Mouse (Mus musculus) spleen, postnatal 36 days (tissue): ENCODE measurements at regions not wholly inside any gene's neighbourhood (a gene's known extent, or its start where the extent isn't known, plus 50 kb on each side); places are given as distances from the start of the nearest gene placed in this dataset.

ENCODE experiments used
- DNase-seq, 2 experiments: peaks; one replicate each; pipeline ENCODE4 v3.0.0; 2022; ENCODE audit warnings: low spot score in 2 of 2, mixed read lengths in 1 of 2

DNA sequence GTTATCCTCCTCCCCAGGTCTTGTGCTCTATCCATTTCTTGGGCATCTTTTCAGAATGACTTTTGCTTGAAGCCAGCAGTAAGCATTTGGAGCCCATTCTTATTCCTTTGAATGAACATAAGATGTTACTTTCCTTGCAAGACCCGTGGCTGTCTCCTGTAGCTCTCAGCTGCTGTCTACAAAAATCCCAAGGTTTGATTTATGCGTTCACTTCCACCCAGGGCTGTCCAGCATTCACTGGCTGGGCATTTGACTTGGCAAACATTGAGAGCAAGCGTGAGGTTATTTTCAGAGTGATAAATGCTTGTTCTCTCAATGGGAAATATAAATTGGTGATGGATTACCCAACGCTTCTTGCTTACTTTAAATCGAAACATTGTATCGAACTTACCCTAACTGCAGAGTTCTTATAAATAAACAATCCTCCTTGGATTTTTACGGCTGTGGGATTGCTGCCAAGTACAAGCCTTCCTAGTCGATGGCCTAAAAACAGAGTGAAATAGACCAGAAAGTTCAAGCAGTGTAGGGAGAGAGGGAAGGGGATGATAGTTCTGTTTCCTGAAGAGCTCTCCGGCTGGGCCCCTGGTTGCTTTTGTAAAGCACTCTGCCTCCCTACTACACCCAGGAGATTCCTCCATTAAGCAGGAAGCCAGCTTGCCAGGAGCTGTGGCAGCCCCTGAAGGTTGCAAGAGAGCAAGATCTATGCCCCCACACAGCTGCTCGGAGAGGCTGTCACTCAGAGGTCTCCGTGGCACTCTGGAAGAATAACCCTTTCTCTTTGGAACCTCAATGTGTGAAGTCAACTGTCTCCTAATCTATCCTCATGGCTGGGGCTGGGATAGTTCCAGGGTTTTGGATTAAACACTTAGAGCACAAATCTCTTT, 210.1 kb downstream of the Mex3b start:
- DNase-seq = no peak

DNA sequence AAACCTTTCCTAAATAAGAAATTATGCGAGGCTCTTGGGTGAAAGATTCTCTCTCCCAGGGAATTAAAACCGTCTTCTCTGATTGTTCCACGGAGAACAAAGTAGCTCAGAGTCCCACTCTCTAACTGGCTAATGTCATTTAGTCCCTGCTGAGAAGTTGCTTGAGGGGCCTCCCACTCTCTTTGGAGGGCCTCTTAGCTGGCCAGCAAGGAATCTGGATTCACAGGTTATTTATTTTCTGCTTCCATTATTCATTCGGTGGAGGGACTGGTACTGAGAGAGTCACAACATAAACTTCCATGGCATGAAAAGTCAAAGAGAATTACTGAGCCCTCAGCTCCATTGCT, 210.8 kb downstream of the Mex3b start:
- no peak for DNase-seq

DNA sequence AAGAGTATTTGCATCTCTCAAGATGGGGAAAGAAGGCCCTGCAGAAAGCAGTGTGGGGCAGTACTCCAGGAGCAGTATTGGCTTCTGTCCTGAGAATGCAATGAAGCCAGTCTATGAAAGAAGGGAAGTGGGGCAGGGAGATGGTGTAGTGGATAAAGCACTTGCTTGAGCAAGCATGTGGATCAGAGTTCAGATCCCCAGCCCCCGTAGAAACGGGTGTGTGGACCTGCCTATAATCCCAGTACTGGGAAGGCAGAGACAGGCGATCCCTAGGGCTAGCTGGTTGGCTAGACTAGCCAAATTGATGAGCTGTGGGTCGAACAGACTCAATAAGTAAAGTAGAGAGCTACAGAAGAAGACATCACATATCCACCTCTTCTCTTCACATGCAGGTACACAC, 211.6 kb downstream of the Mex3b start:
- no peak for DNase-seq

DNA sequence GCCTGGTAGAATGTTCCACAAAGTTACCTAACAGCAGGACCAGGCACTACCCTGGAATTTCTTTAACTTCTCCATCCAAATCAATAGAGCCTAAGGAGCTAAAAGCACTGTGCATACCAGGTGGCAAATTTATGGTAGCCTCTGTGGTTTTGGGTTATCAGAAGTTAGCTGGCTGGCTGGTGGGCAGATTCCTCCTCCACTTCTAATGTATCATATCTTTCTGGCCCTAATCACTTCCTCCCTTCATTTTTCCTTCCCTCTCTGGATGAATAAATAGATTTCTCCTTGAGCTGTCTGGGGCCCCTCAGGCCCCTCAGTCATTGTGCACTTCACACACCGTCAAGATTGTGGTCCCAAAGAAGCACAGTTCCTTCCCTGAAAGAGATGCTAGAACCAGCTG, 212.7 kb downstream of the Mex3b start:
- DNase-seq = no peak

DNA sequence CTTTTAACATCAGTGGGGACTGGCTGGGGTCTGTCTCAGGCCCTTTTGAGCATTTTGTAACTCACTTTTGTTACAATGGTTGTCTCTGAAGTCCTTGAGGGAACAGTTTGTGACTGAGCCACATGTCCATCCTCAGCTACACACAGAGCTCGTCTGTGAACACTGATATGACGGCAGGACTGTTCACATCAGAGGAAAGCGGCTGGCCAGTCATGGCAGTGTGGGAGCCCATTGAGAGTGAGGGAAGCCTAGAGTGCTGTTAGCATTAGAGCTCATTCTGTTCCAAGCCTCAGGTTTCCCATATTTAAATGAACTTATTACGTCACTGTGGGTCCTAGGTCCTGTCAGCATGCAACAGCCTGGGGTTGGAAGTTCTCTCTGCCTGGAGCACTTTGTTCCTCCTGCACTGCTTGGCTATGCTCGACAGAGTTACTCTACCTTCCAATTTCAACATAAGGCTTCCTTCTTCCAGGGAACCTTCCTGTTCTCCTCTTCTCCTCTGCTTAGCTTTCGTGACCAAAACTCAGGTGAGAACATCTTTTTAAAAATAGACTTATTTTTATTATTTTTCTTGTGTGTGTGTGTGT, 217.5 kb downstream of the Mex3b start:
- no peak for DNase-seq

DNA sequence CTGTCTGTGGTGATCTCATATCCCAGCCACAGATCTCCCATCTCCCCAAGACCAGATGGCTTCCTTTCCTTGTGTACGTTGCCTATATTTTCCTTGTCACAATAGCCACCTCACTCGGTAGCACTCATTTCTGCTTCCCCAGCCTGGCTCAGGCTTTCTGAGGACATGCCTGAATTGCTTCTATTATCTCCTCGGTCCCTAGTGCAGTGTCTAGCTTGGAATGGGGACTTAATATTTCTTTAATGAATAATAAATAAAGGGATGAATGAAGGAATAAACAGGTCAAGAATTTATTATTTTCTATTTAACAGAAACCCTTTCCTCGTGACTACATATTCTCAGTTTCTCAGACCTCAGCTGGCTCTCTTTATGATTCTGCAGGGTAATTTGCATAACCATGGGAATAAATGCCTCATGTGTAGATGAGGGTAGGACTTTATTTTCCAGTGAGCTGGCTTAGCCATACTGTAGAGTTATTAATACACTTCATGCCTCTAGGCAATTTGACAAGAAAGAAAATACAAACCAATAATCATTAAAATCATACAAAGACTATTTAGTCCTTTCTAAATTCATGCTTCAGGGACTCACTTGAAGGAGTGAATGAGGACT, 218.5 kb downstream of the Mex3b start:
- DNase-seq = no peak

DNA sequence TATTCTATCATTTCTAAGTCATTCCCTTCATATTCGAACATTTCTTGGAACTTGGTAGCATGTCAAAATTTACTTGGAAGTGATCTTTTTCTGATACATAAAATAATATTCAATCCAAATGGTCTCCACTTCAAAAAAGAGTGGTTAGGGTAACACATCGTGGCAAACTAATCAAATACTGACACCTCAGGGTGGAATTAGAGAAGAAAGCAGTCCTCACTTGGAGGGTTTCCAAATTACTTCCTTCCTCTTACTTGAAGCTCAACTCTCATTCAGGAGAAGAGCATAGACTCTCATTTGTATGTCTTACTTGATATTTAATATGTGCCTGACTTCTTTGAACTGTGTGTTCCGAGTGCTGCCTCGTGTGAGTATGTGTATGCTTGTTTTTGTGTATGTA, 220.3 kb downstream of the Mex3b start:
- DNase-seq = no peak

DNA sequence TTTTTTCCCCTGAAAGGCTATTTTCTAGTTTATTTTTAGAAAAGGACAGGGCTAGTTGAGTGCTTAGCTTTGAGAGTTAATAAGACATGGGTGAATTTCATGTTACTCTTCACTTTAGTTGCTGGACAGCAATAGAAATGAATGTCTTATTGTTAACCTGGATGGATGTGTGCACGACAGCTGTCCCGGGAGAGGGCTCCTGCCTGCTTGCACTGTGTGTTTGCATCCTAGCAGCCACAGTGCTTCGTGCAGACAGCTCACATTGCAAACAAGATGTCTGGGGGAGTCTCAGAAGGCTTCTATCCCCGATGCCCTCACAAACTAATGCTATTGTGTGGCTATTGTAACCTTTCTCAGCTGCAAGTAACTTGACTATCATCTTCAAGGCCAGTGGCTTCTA, 221.0 kb downstream of the Mex3b start:
- no peak for DNase-seq

DNA sequence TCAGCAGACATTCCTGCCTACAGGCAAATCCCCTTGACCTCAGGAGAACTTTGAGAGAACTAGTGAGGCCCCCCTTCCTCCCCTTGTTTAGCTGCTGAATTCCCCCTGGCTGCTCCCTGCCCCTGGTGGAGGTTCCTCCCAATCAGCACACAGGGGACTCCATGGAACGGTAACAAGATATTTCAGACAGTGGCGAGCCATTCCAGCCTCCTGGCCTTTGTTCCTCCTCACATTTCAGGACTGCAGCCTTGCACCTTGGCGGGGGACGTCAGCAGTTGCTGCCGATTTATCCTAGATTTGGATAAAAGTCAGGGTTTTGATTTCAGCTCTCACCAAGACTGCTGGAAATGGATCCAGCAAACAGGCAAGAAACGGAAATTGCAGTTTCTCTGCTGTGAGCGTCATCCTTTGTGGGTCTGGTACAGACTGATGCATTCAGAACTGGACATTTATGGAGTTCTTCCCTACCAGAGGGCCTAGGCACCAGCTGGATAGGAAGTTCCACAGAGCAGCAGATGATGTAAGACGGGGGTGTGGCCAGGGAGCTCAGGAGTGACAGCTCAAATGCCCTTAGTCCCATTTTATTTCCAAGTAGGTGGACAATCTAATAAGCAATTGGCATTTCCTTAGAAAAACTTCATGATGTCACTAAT, 222.3 kb downstream of the Mex3b start:
- no peak for DNase-seq

DNA sequence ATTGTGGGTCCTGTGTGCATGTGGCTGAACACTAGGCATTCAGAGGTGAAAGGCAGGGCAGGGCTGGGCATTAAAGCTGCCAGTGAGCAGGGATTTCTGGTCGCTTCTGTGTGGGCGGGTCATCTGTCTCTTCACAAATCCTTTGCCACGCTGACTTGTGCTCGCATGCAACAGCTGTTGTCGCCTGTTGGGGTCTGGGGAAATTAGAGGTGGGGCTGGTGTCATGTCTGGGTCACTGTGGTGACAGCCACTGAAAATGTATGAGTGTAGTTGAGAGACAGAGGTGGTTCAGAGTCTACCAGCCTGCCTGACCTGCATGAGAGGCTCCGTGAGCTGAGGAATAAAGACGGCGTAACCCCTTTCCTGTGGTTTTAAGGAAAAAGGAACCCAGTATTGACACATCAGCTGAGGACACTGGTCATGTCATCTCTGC, 226.8 kb downstream of the Mex3b start:
- DNase-seq = no peak

DNA sequence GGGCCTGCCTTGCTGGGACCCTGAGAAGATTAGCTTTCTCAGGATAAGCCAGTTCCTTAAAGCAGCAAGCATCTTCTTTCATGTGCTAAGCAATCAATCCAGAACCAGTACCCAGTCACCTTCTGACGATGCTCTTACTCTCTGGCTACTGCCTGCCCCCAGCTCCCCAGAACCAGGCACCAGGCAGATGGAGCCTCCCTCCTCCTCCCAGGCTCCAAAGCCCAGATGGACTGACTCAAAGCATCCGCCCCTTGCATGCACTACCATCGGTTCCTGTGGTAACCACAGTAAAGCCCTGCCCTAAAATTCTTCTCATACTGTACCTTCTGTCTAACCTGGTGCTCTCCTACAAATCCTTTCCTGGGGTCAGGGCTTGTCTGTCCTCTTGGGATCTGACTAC, 227.8 kb downstream of the Mex3b start:
- DNase-seq = no peak

DNA sequence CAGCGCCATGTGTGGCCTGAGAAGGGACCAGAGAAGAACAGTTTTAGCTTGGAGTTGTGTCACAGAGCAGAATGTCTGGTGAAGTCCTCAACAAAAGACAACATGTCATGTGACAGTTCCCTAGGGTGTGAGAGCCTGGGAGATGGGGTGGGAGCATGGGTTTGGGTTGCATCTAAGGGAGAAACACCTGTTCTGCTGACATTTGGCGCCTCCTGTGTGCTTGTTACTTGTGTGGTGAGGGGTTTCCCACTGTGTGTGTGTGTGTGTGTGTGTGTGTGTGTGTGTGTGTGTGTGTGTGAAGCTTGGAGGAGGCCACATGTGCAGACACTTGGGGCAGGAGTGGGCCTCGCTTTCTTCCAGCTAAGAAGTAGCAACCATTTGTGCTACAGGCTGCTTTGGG, 228.5 kb downstream of the Mex3b start:
- no peak for DNase-seq

DNA sequence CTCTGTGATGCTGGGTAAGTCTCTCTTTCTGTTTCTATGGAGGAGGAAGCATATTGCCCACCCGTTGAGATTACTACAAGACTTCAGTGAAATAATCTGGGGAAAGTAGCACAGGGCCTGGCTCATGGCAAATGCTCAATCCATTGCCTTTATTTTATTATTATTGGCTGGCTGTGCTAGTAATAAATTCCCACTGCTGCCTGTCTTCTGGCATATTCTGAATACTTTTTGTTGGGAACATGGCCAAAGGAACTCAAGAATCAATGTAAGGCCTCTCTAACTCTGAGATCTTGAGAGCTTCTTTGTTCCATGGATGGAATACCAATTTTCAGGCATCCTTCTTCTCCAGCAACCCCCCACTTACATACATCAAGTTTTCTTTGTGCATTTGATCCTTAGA, 237.3 kb downstream of the Mex3b start:
- no peak for DNase-seq

DNA sequence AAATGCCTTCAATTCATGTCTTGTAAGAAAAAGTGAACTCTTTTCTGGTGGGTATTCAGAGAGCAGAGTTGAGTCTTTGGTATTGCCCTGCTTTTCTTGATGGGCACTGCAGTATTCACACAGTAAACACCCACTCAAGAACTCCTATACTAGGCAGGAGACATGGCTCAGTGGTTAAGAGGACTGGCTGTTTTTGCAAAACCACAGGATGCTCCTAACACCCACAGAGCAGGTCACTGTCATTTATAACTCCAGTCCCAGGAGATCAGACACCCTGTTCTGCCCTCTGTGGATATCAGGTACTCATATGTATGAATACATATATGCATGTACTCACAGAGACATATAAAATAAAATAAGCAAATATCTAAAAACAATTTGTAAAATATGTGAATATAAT, 238.5 kb downstream of the Mex3b start:
- peak; percentile 46 to 49 for DNase-seq

DNA sequence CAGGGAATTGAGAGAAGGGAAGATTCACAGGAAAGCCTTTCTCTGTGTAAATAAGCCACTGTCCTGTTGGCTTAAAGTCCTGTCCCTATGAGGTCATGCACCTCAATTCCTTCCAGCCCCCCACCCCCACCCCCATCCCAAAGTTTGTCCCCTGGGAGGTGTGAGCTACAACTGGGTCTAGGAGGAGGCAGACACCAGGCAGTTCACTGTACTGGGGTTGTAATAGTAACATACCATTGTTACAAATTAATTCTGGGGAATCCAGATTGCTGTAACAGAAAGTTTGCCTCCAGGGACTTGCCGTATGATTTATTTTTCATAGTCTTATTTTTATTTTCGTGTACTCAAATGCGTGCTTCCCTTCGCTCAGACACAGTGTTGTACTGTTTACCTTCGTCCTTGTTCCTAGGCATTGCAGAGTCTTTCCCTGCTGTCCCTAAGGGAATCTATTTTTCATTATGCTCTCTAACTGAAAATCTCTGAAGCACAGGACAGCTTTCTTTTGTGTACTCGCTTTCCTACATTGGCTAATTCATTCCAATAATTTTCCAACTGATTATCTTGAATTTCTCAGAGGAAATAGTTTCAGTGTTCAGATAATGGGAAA, 244.2 kb downstream of the Mex3b start:
- no peak for DNase-seq

DNA sequence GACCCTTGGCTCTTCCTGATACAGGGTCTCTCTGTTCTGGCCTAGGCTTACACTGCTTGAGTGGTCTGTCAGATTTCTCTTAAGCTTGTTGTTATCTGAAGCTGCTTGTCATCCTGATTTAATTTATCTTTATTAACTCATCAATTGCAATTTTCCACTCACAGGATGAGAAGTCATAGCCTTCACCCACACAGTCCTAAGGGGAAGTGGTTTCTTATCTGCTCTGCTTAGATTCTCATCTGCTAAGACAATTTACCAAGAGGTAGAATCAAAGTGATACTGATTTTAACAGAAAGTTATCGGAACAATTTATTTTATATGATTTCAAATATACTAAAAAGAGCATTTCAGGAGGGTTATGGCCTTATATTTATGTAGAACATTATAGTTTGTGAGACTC, 249.4 kb downstream of the Mex3b start:
- no peak for DNase-seq

DNA sequence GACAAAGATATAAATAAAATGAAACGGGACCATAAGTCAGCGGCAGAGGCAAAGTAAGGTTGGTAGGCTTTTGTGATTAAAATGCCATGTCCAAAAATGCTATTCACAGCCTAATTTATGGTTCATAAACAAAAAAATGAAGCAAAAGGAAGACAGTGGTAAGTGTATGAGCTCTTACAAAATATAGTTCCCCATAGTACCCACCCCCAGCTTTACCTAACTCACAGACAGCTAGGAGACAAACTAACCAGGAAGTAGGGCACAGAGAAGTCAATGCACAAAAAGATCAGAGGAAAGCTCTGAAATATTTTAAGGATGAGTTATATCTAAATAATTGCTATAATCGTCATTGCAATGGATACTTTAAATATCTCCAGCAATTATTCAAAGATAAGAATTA, 249.9 kb downstream of the Mex3b start:
- DNase-seq = no peak

DNA sequence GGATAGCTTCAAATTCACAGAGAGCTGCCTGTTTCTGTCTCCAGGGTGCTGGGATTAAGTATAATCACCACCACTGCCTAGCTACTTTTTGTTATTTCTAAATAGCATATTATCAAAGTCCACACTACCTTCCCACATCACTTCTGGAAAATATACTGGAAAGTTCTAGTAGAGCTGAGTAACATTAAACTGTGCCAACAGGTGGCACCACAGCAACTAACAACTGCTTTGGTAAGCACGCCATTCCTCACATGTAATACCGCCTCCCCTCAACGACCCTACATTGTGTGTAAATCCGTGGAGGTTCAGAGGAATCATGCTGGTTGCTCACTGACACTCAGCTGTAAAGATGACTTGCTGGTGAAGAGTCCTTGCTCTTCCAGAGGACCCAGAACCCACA, 259.1 kb downstream of the Mex3b start:
- no peak for DNase-seq

DNA sequence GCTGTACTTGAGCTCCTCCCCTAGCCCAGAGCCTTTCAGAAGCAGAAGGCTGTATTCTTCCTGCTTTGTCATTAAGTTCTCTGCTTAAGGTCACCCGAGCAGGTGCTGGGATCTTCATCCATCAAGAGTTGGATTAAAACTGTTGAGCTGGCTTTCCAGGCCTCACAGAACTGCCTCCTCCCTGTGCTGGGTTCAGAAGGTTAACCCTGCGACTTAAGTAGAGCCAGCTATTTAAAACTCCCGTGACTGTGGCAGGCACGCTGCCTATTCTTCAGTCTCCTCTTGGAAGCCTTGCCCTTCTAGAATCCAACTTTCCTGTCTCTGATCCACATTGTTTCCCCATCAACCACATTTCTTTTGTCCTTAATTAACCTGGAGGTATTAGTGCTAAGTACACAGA, 273.1 kb downstream of the Mex3b start:
- no peak for DNase-seq

DNA sequence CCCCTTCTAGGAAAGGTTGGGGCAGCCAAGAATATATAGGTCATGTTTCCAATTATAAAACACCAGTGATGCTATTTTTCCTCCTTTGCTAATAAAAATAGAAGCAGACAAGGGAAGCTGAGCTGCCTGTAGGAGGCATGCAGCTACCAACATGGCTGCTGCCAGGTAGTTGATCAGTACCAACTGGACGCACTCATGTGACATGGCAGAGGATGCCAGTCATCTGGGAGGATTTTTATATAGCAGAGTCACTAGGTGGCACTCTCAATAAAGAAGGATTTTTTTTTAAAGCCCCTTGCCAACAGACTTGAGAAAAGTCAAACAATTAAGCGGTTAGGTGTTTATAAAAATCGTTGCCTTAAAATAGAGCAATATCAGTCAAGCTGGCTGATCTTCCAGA, 273.5 kb downstream of the Mex3b start:
- DNase-seq = no peak

DNA sequence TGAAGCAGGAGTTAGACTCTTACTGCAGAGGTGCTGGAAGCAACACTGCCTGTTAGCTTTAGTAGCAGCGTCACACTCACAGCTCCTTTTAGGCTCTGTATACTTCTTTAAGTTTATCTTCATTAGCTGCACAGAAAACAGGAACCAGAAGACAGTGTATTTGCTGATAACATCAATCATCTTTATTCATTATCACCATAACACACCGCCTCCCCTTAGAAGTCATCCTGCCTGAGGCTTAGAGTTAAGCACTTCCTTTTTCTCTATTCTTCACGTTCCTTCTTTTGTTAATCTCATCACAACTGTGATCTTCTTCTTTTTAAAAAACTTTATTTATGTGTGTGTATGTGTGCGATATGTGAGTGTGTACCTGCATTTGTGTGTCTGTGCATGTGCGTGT, 276.9 kb downstream of the Mex3b start:
- DNase-seq = no peak

DNA sequence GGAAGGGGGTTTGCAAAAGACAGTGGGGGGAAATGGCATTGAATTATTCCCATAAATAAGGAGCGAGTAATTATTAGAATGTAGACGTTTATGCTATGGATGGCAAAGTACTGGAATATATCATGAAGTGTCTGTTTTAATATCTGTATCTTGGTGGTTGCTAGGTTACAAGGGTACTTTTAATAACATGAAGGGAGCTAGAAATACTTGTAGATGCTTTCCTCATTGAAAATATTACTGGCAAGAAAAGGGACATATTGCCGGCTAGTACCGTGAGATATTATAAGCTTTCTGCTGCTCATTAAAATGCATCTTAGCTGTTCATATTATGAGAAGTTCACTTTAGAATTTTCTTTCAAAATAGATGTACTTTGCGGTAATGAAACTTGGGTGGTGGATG, 278.4 kb downstream of the Mex3b start:
- DNase-seq = no peak
